Mouse (Mus musculus): Measurements from ENCODE around the gene Cgnl1.

The Cgnl1 gene

GRCm38 (mm10) chr9:71766306-71766705 lies 5.1 kb downstream of the Cgnl1 start:
- no peak for DNase-seq

- no peak for DNase-seq
Measured at GRCm38 (mm10) chr9:71764551-71764950, 6.9 kb downstream of the Cgnl1 start.

GRCm38 (mm10) chr9:71763273-71763672 lies 8.1 kb downstream of the Cgnl1 start:
- no peak for DNase-seq

GRCm38 (mm10) chr9:71761663-71762062 lies 9.7 kb downstream of the Cgnl1 start:
- DNase-seq, result no peak

- DNase-seq, result no peak
Measured at GRCm38 (mm10) chr9:71760518-71761141, 10.8 kb downstream of the Cgnl1 start.

GRCm38 (mm10) chr9:71759893-71760292 lies 11.5 kb downstream of the Cgnl1 start:
- DNase-seq, result no peak

GRCm38 (mm10) chr9:71757386-71757785 lies 14.0 kb downstream of the Cgnl1 start:
- no peak for DNase-seq

- no peak for DNase-seq
Measured at GRCm38 (mm10) chr9:71756916-71757315, 14.5 kb downstream of the Cgnl1 start.

- no peak for DNase-seq
Measured at GRCm38 (mm10) chr9:71753981-71754380, 17.4 kb downstream of the Cgnl1 start.

GRCm38 (mm10) chr9:71753529-71753928 lies 17.9 kb downstream of the Cgnl1 start:
- DNase-seq, result no peak

- no peak for DNase-seq
Measured at GRCm38 (mm10) chr9:71753117-71753516, 18.3 kb downstream of the Cgnl1 start.

- no peak for DNase-seq
Measured at GRCm38 (mm10) chr9:71750015-71750672, 21.3 kb downstream of the Cgnl1 start.

GRCm38 (mm10) chr9:71746405-71746804 lies 25.0 kb downstream of the Cgnl1 start:
- DNase-seq, result no peak

GRCm38 (mm10) chr9:71738081-71738930 lies 33.1 kb downstream of the Cgnl1 start:
- DNase-seq, result no peak

- DNase-seq, result no peak
Measured at GRCm38 (mm10) chr9:71737257-71738023, 34.0 kb downstream of the Cgnl1 start.

GRCm38 (mm10) chr9:71735886-71736285 lies 35.5 kb downstream of the Cgnl1 start:
- no peak for DNase-seq

GRCm38 (mm10) chr9:71733559-71733958 lies 37.8 kb downstream of the Cgnl1 start:
- no peak for DNase-seq

- peak; percentile 96 for DNase-seq
Measured at GRCm38 (mm10) chr9:71728822-71729311, 42.5 kb downstream of the Cgnl1 start.

- DNase-seq, result no peak
Measured at GRCm38 (mm10) chr9:71727233-71727632, 44.2 kb downstream of the Cgnl1 start.

- peak; percentile 35 for DNase-seq
Measured at GRCm38 (mm10) chr9:71726121-71726520, 45.3 kb downstream of the Cgnl1 start.

- DNase-seq, result no peak
Measured at GRCm38 (mm10) chr9:71722366-71722765, 49.0 kb downstream of the Cgnl1 start.

- DNase-seq, result no peak
Measured at GRCm38 (mm10) chr9:71716995-71717394, 54.4 kb downstream of the Cgnl1 start.

GRCm38 (mm10) chr9:71710776-71711175 lies 60.6 kb downstream of the Cgnl1 start:
- DNase-seq, result no peak

Measured in cerebellum, adult 9-10 months (tissue).